Mouse (Mus musculus): ENCODE results near the gene Cfi. TPM values are rescaled to one million over a fixed set of nuclear protein-coding genes. Genes with fewer than 3 reads are reported as not detected.

The Cfi gene
- polyA plus RNA-seq, 1 experiment from 2014 or later = 444 TPM

GRCm38 (mm10) chr3:129887779-129888517, 52.3 kb downstream of the Cfi start:
- WGBS (ENCODE audit: insufficient replicate concordance) = 66% methylated on average over 13 of the region's 13 CpGs

GRCm38 (mm10) chr3:129892003-129892402, 56.3 kb downstream of the Cfi start:
- Histone ChIP-seq H3K4me1 (ENCODE audit: insufficient read depth) (peaks cover 4% of the 10 kb centered on the region; the same call in 1 of the 2 replicates), H3K36me3 (replicated peaks; ENCODE audit: insufficient read depth, low read length) (peaks cover 31% of the 10 kb centered on the region), H3K27me3 (ENCODE audit: insufficient read depth, low read length) (no peaks in the 10 kb centered on the region), H3K9ac (replicated peaks) (no peak overlapping the region), H3K4me3 (ENCODE audit: low read depth, low read length) (no peak overlapping the region), H3K4me2 (ENCODE audit: low read depth, low read length) (no peak overlapping the region), H3K9me3 (ENCODE audit: low read length) (no peaks in the 10 kb centered on the region), H3K27ac (ENCODE audit: low read depth) (no peak overlapping the region)
- ATAC-seq (no peak), DNase-seq (no peak)
- WGBS (ENCODE audit: insufficient replicate concordance) = 82% methylated on average over 5 of the region's 5 CpGs
- no peak for TF ChIP-seq EP300 (IDR thresholded peaks at IDR 0.05; ENCODE audit: low read depth)
- TF ChIP-seq CTCF (IDR thresholded peaks at IDR 0.05; ENCODE audit: low read depth) = no peak

More at GRCm38 (mm10) chr3:129887779-129888517, 52.3 kb downstream of the Cfi start:
- Histone ChIP-seq H3K27me3 (ENCODE audit: insufficient read depth, low read length) (no peaks in the 10 kb centered on the region), H3K9ac (replicated peaks) (no peak overlapping the region), H3K4me1 (ENCODE audit: insufficient read depth) (peaks cover 13% of the 10 kb centered on the region; the same call in 1 of the 2 replicates), H3K4me2 (ENCODE audit: low read depth, low read length) (peak overlapping the region; percentile 49), H3K36me3 (replicated peaks; ENCODE audit: insufficient read depth, low read length) (peaks cover 20% of the 10 kb centered on the region), H3K4me3 (ENCODE audit: low read depth, low read length) (no peak overlapping the region), H3K9me3 (ENCODE audit: low read length) (no peaks in the 10 kb centered on the region), H3K27ac (ENCODE audit: low read depth) (peak overlapping the region; percentile 57)
- TF ChIP-seq CTCF (IDR thresholded peaks at IDR 0.05; ENCODE audit: low read depth) = no peak
- TF ChIP-seq EP300 (IDR thresholded peaks at IDR 0.05; ENCODE audit: low read depth) = no peak
- ATAC-seq (peak; percentile 85), DNase-seq (no peak)

DNA sequence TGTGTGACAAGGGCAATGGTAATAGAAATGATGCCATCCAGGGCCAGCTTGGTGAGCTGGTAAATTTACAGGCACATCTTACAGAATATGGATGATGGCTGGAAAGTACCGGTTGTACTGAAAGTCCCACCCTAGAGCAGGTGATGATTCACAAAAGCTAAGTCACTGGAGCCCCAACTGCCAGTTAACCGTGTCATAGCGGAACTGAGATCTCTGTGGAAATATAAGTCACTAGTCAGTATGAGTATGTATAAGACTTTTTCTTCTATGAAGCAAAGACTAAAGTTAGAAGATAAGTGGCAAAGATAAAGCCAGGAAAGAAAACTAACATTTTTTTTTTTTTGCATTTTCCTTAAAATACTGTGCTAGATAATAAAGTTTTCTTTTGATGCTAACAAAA, 57.5 kb downstream of the Cfi start:
- H3K36me3 ChIP-seq (replicated peaks; ENCODE audit: insufficient read depth, low read length) = peaks cover 31% of the 10 kb centered on the region
- no peak overlapping the region for H3K9ac ChIP-seq (replicated peaks)
- DNase-seq (no peak), ATAC-seq (no peak)
- no peak overlapping the region for H3K27ac ChIP-seq (ENCODE audit: low read depth)
- H3K27me3 ChIP-seq (ENCODE audit: insufficient read depth, low read length) = no peaks in the 10 kb centered on the region
- H3K9me3 ChIP-seq (ENCODE audit: low read length) = no peaks in the 10 kb centered on the region
- no peak overlapping the region for H3K4me2 ChIP-seq (ENCODE audit: low read depth, low read length)
- peaks cover 3% of the 10 kb centered on the region; the same call in 1 of the 2 replicates for H3K4me1 ChIP-seq (ENCODE audit: insufficient read depth)
- WGBS (ENCODE audit: insufficient replicate concordance) = 79% methylated on average over 3 of the region's 3 CpGs
- no peak for TF ChIP-seq EP300 (IDR thresholded peaks at IDR 0.05; ENCODE audit: low read depth)
- TF ChIP-seq CTCF (IDR thresholded peaks at IDR 0.05; ENCODE audit: low read depth) = no peak
- no peak overlapping the region for H3K4me3 ChIP-seq (ENCODE audit: low read depth, low read length)

DNA sequence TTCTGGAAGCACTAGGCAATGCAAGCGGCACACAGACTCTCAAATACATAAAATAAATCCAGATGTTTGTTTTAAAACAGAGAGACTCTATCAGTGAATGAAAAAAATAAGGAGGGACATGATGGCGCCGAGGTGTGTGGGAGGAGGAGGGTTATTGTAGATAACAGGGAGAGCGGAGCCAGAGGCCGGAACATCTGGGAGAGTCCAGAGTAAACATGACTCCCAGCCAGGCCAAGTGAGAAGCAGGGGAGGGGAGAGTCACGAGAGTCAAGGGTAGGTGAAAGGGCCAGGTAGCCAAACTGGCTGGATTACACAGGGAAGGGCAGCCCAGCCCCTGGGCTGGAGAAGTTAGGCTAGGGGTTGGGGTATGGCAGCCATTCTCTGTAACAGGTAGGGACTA, 60.9 kb downstream of the Cfi start:
- no peaks in the 10 kb centered on the region for H3K9me3 ChIP-seq (ENCODE audit: low read length)
- H3K27ac ChIP-seq (ENCODE audit: low read depth) = no peak overlapping the region
- H3K36me3 ChIP-seq (replicated peaks; ENCODE audit: insufficient read depth, low read length) = peaks cover 17% of the 10 kb centered on the region
- no peak overlapping the region for H3K9ac ChIP-seq (replicated peaks)
- WGBS (ENCODE audit: insufficient replicate concordance) = 53% methylated on average over 6 of the region's 6 CpGs
- ATAC-seq (peak; percentile 21; the same call in 1 of the 2 replicates), DNase-seq (peak; percentile 40)
- no peak overlapping the region for H3K4me3 ChIP-seq (ENCODE audit: low read depth, low read length)
- H3K4me1 ChIP-seq (ENCODE audit: insufficient read depth) = peaks cover 2% of the 10 kb centered on the region; the same call in 1 of the 2 replicates
- H3K4me2 ChIP-seq (ENCODE audit: low read depth, low read length) = no peak overlapping the region
- H3K27me3 ChIP-seq (ENCODE audit: insufficient read depth, low read length) = no peaks in the 10 kb centered on the region
- no peak for TF ChIP-seq EP300 (IDR thresholded peaks at IDR 0.05; ENCODE audit: low read depth)
- no peak for TF ChIP-seq CTCF (IDR thresholded peaks at IDR 0.05; ENCODE audit: low read depth)

DNA sequence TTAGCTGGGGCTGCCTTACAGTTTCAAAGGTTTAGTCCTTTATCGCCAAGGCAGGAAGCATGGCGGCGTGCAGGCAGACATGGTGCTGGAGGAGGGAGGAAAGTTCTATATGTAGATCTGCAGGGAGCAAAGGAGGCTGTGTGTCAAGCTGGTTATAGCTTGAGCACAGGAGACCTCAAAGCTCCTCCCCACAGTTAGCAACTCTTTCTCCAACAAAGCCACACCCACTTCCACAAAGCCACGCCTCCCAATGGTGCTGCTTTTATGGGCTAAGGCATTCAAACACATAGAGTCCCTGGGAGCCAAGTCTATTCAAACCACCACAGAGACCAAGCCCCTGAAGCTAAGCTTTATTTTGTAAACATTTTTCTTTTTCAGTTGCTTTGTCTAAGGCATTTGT, 63.2 kb downstream of the Cfi start:
- peaks cover 7% of the 10 kb centered on the region; the same call in 1 of the 2 replicates for H3K36me3 ChIP-seq (replicated peaks; ENCODE audit: insufficient read depth, low read length)
- H3K27me3 ChIP-seq (ENCODE audit: insufficient read depth, low read length) = no peaks in the 10 kb centered on the region
- H3K9ac ChIP-seq (replicated peaks) = no peak overlapping the region
- ATAC-seq = no peak
- no peaks in the 10 kb centered on the region for H3K9me3 ChIP-seq (ENCODE audit: low read length)
- no peak for DNase-seq
- WGBS (ENCODE audit: insufficient replicate concordance) = 76% methylated on average over 4 of the region's 4 CpGs
- TF ChIP-seq CTCF (IDR thresholded peaks at IDR 0.05; ENCODE audit: low read depth) (no peak), EP300 (IDR thresholded peaks at IDR 0.05; ENCODE audit: low read depth) (no peak)
- H3K4me1 ChIP-seq (ENCODE audit: insufficient read depth) = peaks cover 18% of the 10 kb centered on the region
- no peak overlapping the region for H3K4me3 ChIP-seq (ENCODE audit: low read depth, low read length)
- no peak overlapping the region for H3K27ac ChIP-seq (ENCODE audit: low read depth)
- H3K4me2 ChIP-seq (ENCODE audit: low read depth, low read length) = no peak overlapping the region

GRCm38 (mm10) chr3:129901271-129901809, 65.7 kb downstream of the Cfi start, which contains the start of gene Casp6:
TSS of gene Casp6 (plus strand) at chr3:129901425.
- Histone ChIP-seq H3K9me3 (ENCODE audit: low read length) (no peaks in the 10 kb centered on the region), H3K36me3 (replicated peaks; ENCODE audit: insufficient read depth, low read length) (no peaks in the 10 kb centered on the region), H3K4me1 (ENCODE audit: insufficient read depth) (peaks cover 23% of the 10 kb centered on the region), H3K27ac (ENCODE audit: low read depth) (peak within 1 kb of the TSS; percentile 77), H3K4me2 (ENCODE audit: low read depth, low read length) (peak within 1 kb of the TSS; percentile 86), H3K4me3 (ENCODE audit: low read depth, low read length) (peak within 1 kb of the TSS; percentile 71), H3K27me3 (ENCODE audit: insufficient read depth, low read length) (no peaks in the 10 kb centered on the region), H3K9ac (replicated peaks) (peak within 1 kb of the TSS; percentile 75)
- DNase-seq (peak; percentile 94), ATAC-seq (peak; percentile 92)
- TF ChIP-seq CTCF (IDR thresholded peaks at IDR 0.05; ENCODE audit: low read depth) (0 out of 2 replicates have a peak, but pooled peaks have one; percentile 3), EP300 (IDR thresholded peaks at IDR 0.05; ENCODE audit: low read depth) (no peak)
- WGBS (ENCODE audit: insufficient replicate concordance) = under 1% methylated on average over 34 of the region's 34 CpGs

Measured in liver, postnatal 0 days (tissue).